Mouse (Mus musculus) bone marrow, adult 2 months (tissue): ENCODE data around the gene Ergic1.

Experiments used
- CTCF ChIP-seq: fragments of 200-500 bp; IDR thresholded peaks from 2 replicates; pipeline ENCODE4 v1.5.1; 2011; ENCODE audit warnings: low read length, control low read depth; ENCODE audit not compliant: control insufficient read depth, insufficient read depth
- POLR2A ChIP-seq: fragments of 200-500 bp; IDR thresholded peaks from 2 replicates; pipeline ENCODE4 v1.6.1; 2011; ENCODE audit warnings: low read depth, mild to moderate bottlenecking, control low read depth, low read length, borderline replicate concordance; ENCODE audit not compliant: control insufficient read depth

- TF ChIP-seq CTCF (no peak), POLR2A (no peak)
Observed at GRCm38 (mm10) chr17:26625521-26626010, 64.3 kb downstream of the Ergic1 start.
